In genomic region chr9:46608695-46609094, GRCm38 (mm10) we compare ENCODE assay signal across 21 mouse cellular contexts.
"Had no signal": no experiment of that assay in that cellular context is flagged by ENCODE, and none has a peak within 500 bp of the region (broad histone marks: within the 10 kb centered on the region; RNA-seq: fewer than 3 reads in every experiment).

No protein-coding gene starts in this region.

- H3K27me3 ChIP-seq: liver, embryonic 13.5 days; liver, embryonic 15.5 days; lung, embryonic 15.5 days; megakaryocyte, embryonic 14.5 days; neural tube, embryonic 13.5 days had no signal

- H3K4me2 ChIP-seq: liver, embryonic 13.5 days; liver, embryonic 15.5 days; lung, embryonic 15.5 days; neural tube, embryonic 13.5 days; neural tube, embryonic 15.5 days had no signal

- H3K4me3 ChIP-seq: liver, embryonic 13.5 days; liver, embryonic 15.5 days; lung, embryonic 15.5 days; megakaryocyte, embryonic 14.5 days; neural tube, embryonic 13.5 days; neural tube, embryonic 15.5 days had no signal

- H3K9ac ChIP-seq: liver, embryonic 13.5 days; liver, embryonic 15.5 days; liver, postnatal 0 days; lung, embryonic 15.5 days; neural tube, embryonic 13.5 days; neural tube, embryonic 15.5 days had no signal

- H3K4me1 ChIP-seq: liver, embryonic 13.5 days; liver, embryonic 15.5 days; megakaryocyte, embryonic 14.5 days had no signal

- DNase-seq: liver, embryonic 13.5 days; liver, postnatal 0 days; lung, adult 2 months; lung, postnatal 14 days; lung, postnatal 36 days; midbrain, embryonic 14.5 days; retina, postnatal 1 day; right cerebral cortex, adult 18-20 months; right cerebral cortex, postnatal 25 days; right cerebral cortex, postnatal 4 days; spleen, adult 18-20 months; thymus, adult 18-20 months; thymus, postnatal 14 days; thymus, postnatal 36 days had no signal

- H3K9me3 ChIP-seq: liver, embryonic 13.5 days; liver, embryonic 15.5 days; lung, embryonic 15.5 days; neural tube, embryonic 15.5 days had no signal

- ATAC-seq: liver, postnatal 0 days; lung, postnatal 0 days had no signal

- H3K36me3 ChIP-seq: liver, embryonic 13.5 days; liver, embryonic 15.5 days; lung, embryonic 15.5 days; neural tube, embryonic 13.5 days; neural tube, embryonic 15.5 days had no signal

- H3K27ac ChIP-seq: liver, embryonic 13.5 days; liver, embryonic 15.5 days; lung, embryonic 15.5 days; macrophage; neural tube, embryonic 13.5 days; neural tube, embryonic 15.5 days had no signal
